8 mouse cellular contexts compared by ENCODE assay signal in the genomic region with DNA sequence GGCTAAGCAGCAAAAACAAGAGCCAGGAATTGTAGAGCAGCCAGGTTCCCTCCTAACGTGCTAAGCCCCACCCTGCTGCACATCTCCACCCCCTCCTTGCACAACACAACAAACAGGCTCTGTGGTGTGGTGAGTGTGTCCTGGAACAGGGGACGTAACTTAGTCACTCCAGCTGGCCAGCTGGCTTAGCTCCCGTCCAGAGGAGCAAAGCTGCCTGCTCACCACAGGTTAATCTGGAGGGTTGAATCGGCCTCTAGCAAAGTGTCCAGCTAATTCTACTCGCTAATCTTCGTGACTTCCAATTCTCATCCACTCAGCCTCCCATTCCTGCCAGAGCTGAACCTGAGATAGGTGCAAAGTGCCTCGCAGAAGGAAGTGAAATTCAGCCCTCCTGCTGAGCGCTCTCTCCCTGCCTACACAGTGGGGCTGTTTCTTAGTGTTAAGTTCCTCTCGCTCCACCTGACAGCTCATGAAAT. TPM values are rescaled to one million over a fixed set of nuclear protein-coding genes. Genes with fewer than 3 reads are reported as not detected.
DNase-seq lines count a peak whose midpoint lies in the region; ATAC-seq lines count a peak whose summit lies in the region.

No protein-coding gene starts in this region.

- intact Hi-C loops in heart, postnatal 10 days (cut with DNase I) = loop anchor here (2.0 kb wide), 3 partner anchors 37 to 57 kb away; a partner anchor contains a TSS

- H3K4me2 ChIP-seq in forebrain, embryonic 11.5 days (ENCODE audit: low read depth, low read length, severe bottlenecking) = peak overlapping the region; percentile 92; the same call in 1 of the 2 replicates
- H3K4me2 ChIP-seq in forebrain, embryonic 15.5 days (replicated peaks) = no peak overlapping the region
- H3K4me2 ChIP-seq in midbrain, embryonic 12.5 days (replicated peaks) = peak overlapping the region; percentile 94

- no peaks in the 10 kb centered on the region for H3K9me3 ChIP-seq in forebrain, embryonic 11.5 days (ENCODE audit: control insufficient read depth, low read length)
- H3K9me3 ChIP-seq in forebrain, embryonic 15.5 days = no peaks in the 10 kb centered on the region
- no peaks in the 10 kb centered on the region for H3K9me3 ChIP-seq in limb, embryonic 10.5 days (replicated peaks)
- H3K9me3 ChIP-seq in midbrain, embryonic 12.5 days = no peaks in the 10 kb centered on the region

- no peak for ATAC-seq in forebrain, embryonic 11.5 days (replicated peaks; ENCODE audit: low FRiP score)
- no peak for ATAC-seq in forebrain, embryonic 15.5 days (replicated peaks)
- peak; percentile 42 for ATAC-seq in common myeloid progenitor, adult 5-6 weeks (replicated peaks; ENCODE audit: low read depth, poor library complexity, severe bottlenecking)
- ATAC-seq in midbrain, embryonic 12.5 days (ENCODE audit: low FRiP score, low read depth) = no peak

- no peak overlapping the region for H3K9ac ChIP-seq in forebrain, embryonic 11.5 days (ENCODE audit: low read length)
- no peak overlapping the region for H3K9ac ChIP-seq in forebrain, embryonic 15.5 days (replicated peaks)
- no peak overlapping the region for H3K9ac ChIP-seq in midbrain, embryonic 12.5 days (replicated peaks)

- no peak overlapping the region for H3K4me3 ChIP-seq in forebrain, embryonic 11.5 days (ENCODE audit: low read depth, low read length)
- no peak overlapping the region for H3K4me3 ChIP-seq in forebrain, embryonic 15.5 days
- H3K4me3 ChIP-seq in limb, embryonic 10.5 days = peak overlapping the region; percentile 94
- no peak overlapping the region for H3K4me3 ChIP-seq in midbrain, embryonic 12.5 days

- WGBS in forebrain, embryonic 11.5 days = 6% methylated on average over 9 of the region's 9 CpGs
- 15% methylated on average over 9 of the region's 9 CpGs for WGBS in forebrain, embryonic 15.5 days
- WGBS in limb, embryonic 10.5 days = 11% methylated on average over 9 of the region's 9 CpGs
- WGBS in midbrain, embryonic 12.5 days = 10% methylated on average over 9 of the region's 9 CpGs

- H3K27ac ChIP-seq in forebrain, embryonic 11.5 days (ENCODE audit: low read depth, low read length) = no peak overlapping the region
- no peak overlapping the region for H3K27ac ChIP-seq in forebrain, embryonic 15.5 days (replicated peaks)
- peak overlapping the region; percentile 90 for H3K27ac ChIP-seq in limb, embryonic 10.5 days
- H3K27ac ChIP-seq in midbrain, embryonic 12.5 days (replicated peaks) = no peak overlapping the region

- no peak for DNase-seq in forebrain, embryonic 11.5 days (ENCODE audit: low spot score)
- peak; percentile 63 to 66 for DNase-seq in heart, postnatal 10 days
- peak; percentile 41 for DNase-seq in limb, embryonic 10.5 days (ENCODE audit: low spot score)
- no peak for DNase-seq in right cerebral cortex, adult 2 months (ENCODE audit: low spot score in 2 of 2)
- no peak for DNase-seq in ovary, adult 18-20 months (ENCODE audit: low spot score)

- no peaks in the 10 kb centered on the region for H3K36me3 ChIP-seq in forebrain, embryonic 11.5 days (ENCODE audit: control insufficient read depth, insufficient read depth, low read length)
- H3K36me3 ChIP-seq in forebrain, embryonic 15.5 days = no peaks in the 10 kb centered on the region
- H3K36me3 ChIP-seq in limb, embryonic 10.5 days = no peaks in the 10 kb centered on the region; the same call in 1 of the 2 replicates
- H3K36me3 ChIP-seq in midbrain, embryonic 12.5 days = no peaks in the 10 kb centered on the region

- peaks cover 7% of the 10 kb centered on the region for H3K4me1 ChIP-seq in forebrain, embryonic 11.5 days (replicated peaks; ENCODE audit: control insufficient read depth, insufficient read depth, low read length)
- H3K4me1 ChIP-seq in forebrain, embryonic 15.5 days = peaks cover 63% of the 10 kb centered on the region
- H3K4me1 ChIP-seq in limb, embryonic 10.5 days = peaks cover 74% of the 10 kb centered on the region
- peaks cover 62% of the 10 kb centered on the region for H3K4me1 ChIP-seq in midbrain, embryonic 12.5 days

- peaks cover 3% of the 10 kb centered on the region for H3K27me3 ChIP-seq in forebrain, embryonic 11.5 days (ENCODE audit: control insufficient read depth, insufficient read depth, low read length)
- no peaks in the 10 kb centered on the region for H3K27me3 ChIP-seq in forebrain, embryonic 15.5 days
- H3K27me3 ChIP-seq in limb, embryonic 10.5 days (ENCODE audit: low read depth, poor library complexity, severe bottlenecking) = peaks cover 16% of the 10 kb centered on the region; the same call in 1 of the 2 replicates
- H3K27me3 ChIP-seq in midbrain, embryonic 12.5 days = peaks cover 45% of the 10 kb centered on the region

RNA-seq across cellular contexts. Expression of a gene that starts 1.9 kb away (rescaled TPM):
- polyA plus RNA-seq in forebrain, embryonic 11.5 days (2014; fragmentation: Nextera tagmentation; extraction: Ambion mirVana) = 2.4 and 6.0 TPM in 2 replicates
- polyA plus RNA-seq in forebrain, embryonic 15.5 days (2015; fragmentation: Nextera tagmentation; extraction: Ambion mirVana) = 1.3 and 1.8 TPM in 2 replicates
- 0.37 and 0.44 TPM in 2 replicates for total RNA-seq in common myeloid progenitor, adult 5-6 weeks (2017)
- 10 to 100 TPM; 12.3 to 17.1 TPM for total RNA-seq in heart, postnatal 10 days (2021)
- 4.2 and 5.5 TPM in 2 replicates for polyA plus RNA-seq in limb, embryonic 10.5 days (2016; fragmentation: Nextera tagmentation; extraction: Ambion mirVana)
- 2.1 and 4.1 TPM in 2 replicates for polyA plus RNA-seq in midbrain, embryonic 12.5 days (2016; fragmentation: Nextera tagmentation; extraction: Ambion mirVana)

RNA-seq across cellular contexts. Expression of a gene that starts 50.4 kb away (rescaled TPM):
- polyA plus RNA-seq in forebrain, embryonic 11.5 days (2014; fragmentation: Nextera tagmentation; extraction: Ambion mirVana) = 146 and 148 TPM in 2 replicates
- polyA plus RNA-seq in forebrain, embryonic 15.5 days (2015; fragmentation: Nextera tagmentation; extraction: Ambion mirVana) = 42.9 and 46.0 TPM in 2 replicates
- 103 and 106 TPM in 2 replicates for total RNA-seq in common myeloid progenitor, adult 5-6 weeks (2017)
- total RNA-seq in heart, postnatal 10 days (2021) = 10 to 100 TPM; 15.4 to 15.9 TPM
- 148 and 168 TPM in 2 replicates for polyA plus RNA-seq in limb, embryonic 10.5 days (2016; fragmentation: Nextera tagmentation; extraction: Ambion mirVana)
- 92.1 and 94.5 TPM in 2 replicates for polyA plus RNA-seq in midbrain, embryonic 12.5 days (2016; fragmentation: Nextera tagmentation; extraction: Ambion mirVana)

Comparison
In these comparisons a context has a peak if more than half of its experiments do, and no peak if none do; other contexts are left out.
1. DNase-seq: peak in heart, postnatal 10 days (2 of 2) and limb, embryonic 10.5 days (single experiment); none in forebrain, embryonic 11.5 days (single experiment), right cerebral cortex, adult 2 months (0 of 2) and ovary, adult 18-20 months (single experiment).